8 mouse cellular contexts compared by ENCODE assay signal in the genomic region with DNA sequence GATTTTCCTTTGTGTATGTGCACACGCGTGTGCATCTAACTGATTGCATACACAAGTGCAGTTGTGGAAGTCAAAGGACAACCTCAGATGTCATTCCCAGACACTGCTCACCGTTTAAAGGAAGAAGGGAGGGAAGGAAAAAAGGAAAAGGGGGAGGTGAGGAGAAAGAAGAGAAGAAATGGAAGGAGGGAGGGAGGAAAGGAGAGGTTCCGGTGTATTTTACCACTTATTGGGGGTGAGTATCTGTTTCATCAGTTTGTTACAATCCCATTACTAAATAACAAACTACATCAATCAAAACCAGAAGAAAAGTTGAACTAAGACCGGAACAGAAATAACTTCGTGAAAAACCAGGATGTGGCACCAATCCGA. TPM values are rescaled to one million over a fixed set of nuclear protein-coding genes. Genes with fewer than 3 reads are reported as not detected.
DNase-seq lines count a peak whose midpoint lies in the region; ATAC-seq and TF ChIP-seq lines count a peak whose summit lies in the region.

No protein-coding gene starts in this region.

- no peak for TF ChIP-seq CTCF in bone marrow macrophage, adult 2 months (IDR thresholded peaks at IDR 0.05; ENCODE audit: low read depth, low read length)

- no peak for ATAC-seq in heart, embryonic 16.5 days (replicated peaks; ENCODE audit: extremely low read depth, insufficient read depth, low FRiP score)
- ATAC-seq in hindbrain, embryonic 13.5 days (ENCODE audit: low FRiP score), result peak; percentile 31; the same call in 1 of the 2 replicates
- ATAC-seq in midbrain, embryonic 13.5 days, result peak; percentile 35

- H3K27me3 ChIP-seq in heart, embryonic 16.5 days (ENCODE audit: control insufficient read depth, insufficient read depth, low read length), result no peaks in the 10 kb centered on the region
- H3K27me3 ChIP-seq in hindbrain, embryonic 13.5 days, result no peaks in the 10 kb centered on the region
- no peaks in the 10 kb centered on the region for H3K27me3 ChIP-seq in midbrain, embryonic 13.5 days

- no peak for TF ChIP-seq POLR2A in bone marrow macrophage, adult 2 months (IDR thresholded peaks at IDR 0.05; ENCODE audit: borderline replicate concordance, low read depth, low read length)

- H3K9ac ChIP-seq in heart, embryonic 16.5 days (ENCODE audit: low read length), result peak overlapping the region; percentile 93
- H3K9ac ChIP-seq in hindbrain, embryonic 13.5 days, result peak overlapping the region; percentile 89
- peak overlapping the region; percentile 30; the same call in 1 of the 2 replicates for H3K9ac ChIP-seq in midbrain, embryonic 13.5 days (replicated peaks)

- peak overlapping the region; percentile 86 for H3K4me3 ChIP-seq in heart, embryonic 16.5 days (ENCODE audit: low read length)
- H3K4me3 ChIP-seq in bone marrow macrophage, adult 2 months (ENCODE audit: insufficient read depth, low read length), result peak overlapping the region; percentile 95
- H3K4me3 ChIP-seq in hindbrain, embryonic 13.5 days, result peak overlapping the region; percentile 76
- peak overlapping the region; percentile 59 for H3K4me3 ChIP-seq in midbrain, embryonic 13.5 days (replicated peaks)

- peaks cover 6% of the 10 kb centered on the region for H3K4me1 ChIP-seq in heart, embryonic 16.5 days (ENCODE audit: control insufficient read depth, insufficient read depth, low read length)
- peaks cover 15% of the 10 kb centered on the region for H3K4me1 ChIP-seq in bone marrow macrophage, adult 2 months (ENCODE audit: control insufficient read depth, insufficient read depth, low read length)
- H3K4me1 ChIP-seq in hindbrain, embryonic 13.5 days (replicated peaks), result peaks cover 18% of the 10 kb centered on the region
- H3K4me1 ChIP-seq in midbrain, embryonic 13.5 days (replicated peaks), result peaks cover 20% of the 10 kb centered on the region

- no peaks in the 10 kb centered on the region for H3K9me3 ChIP-seq in heart, embryonic 16.5 days (replicated peaks; ENCODE audit: control insufficient read depth, low read length)
- 0 out of 2 replicates have a peak, but pooled peaks cover 4% of the 10 kb centered on the region for H3K9me3 ChIP-seq in hindbrain, embryonic 13.5 days
- H3K9me3 ChIP-seq in midbrain, embryonic 13.5 days, result peaks cover 1% of the 10 kb centered on the region; the same call in 1 of the 2 replicates

- peak overlapping the region; percentile 96 for H3K27ac ChIP-seq in heart, embryonic 16.5 days (ENCODE audit: low read length)
- no peak overlapping the region for H3K27ac ChIP-seq in bone marrow macrophage, adult 2 months (ENCODE audit: insufficient read depth, low read depth, low read length)
- H3K27ac ChIP-seq in hindbrain, embryonic 13.5 days, result peak overlapping the region; percentile 94
- peak overlapping the region; percentile 92 for H3K27ac ChIP-seq in midbrain, embryonic 13.5 days

- intact Hi-C loops in heart, postnatal 10 days (cut with DNase I), result loop anchor here (10.0 kb wide), 1 partner anchor 260 kb away; the partner anchor contains the start of gene Tspan2

- peaks cover 16% of the 10 kb centered on the region for H3K36me3 ChIP-seq in heart, embryonic 16.5 days (ENCODE audit: control insufficient read depth, insufficient read depth)
- peaks cover 29% of the 10 kb centered on the region for H3K36me3 ChIP-seq in hindbrain, embryonic 13.5 days
- H3K36me3 ChIP-seq in midbrain, embryonic 13.5 days, result peaks cover 20% of the 10 kb centered on the region

- no peak for DNase-seq in heart, postnatal 10 days
- no peak for DNase-seq in adipocyte (ENCODE audit: low spot score)
- no peak for DNase-seq in urinary bladder, postnatal 36 days (ENCODE audit: low spot score in 2 of 2)
- no peak for DNase-seq in left cerebral cortex, adult 11 months (ENCODE audit: low spot score)

- 51% methylated on average over 7 of the region's 7 CpGs for WGBS in heart, embryonic 16.5 days
- WGBS in hindbrain, embryonic 13.5 days, result 54% methylated on average over 7 of the region's 7 CpGs
- WGBS in midbrain, embryonic 13.5 days, result 55% methylated on average over 7 of the region's 7 CpGs

- peak overlapping the region; percentile 70 for H3K4me2 ChIP-seq in heart, embryonic 16.5 days (ENCODE audit: low read depth, low read length)
- H3K4me2 ChIP-seq in hindbrain, embryonic 13.5 days, result peak overlapping the region; percentile 64
- peak overlapping the region; percentile 67 for H3K4me2 ChIP-seq in midbrain, embryonic 13.5 days (replicated peaks)

RNA-seq across cellular contexts. Expression of gene Sike1, which starts 0.3 kb away (rescaled TPM):
- 63.6 and 83.8 TPM in 2 replicates for polyA plus RNA-seq in heart, embryonic 16.5 days (2015; fragmentation: Nextera tagmentation; extraction: Ambion mirVana)
- total RNA-seq in heart, postnatal 10 days (2021), result 100 to 1,000 TPM; 111 to 123 TPM
- polyA plus RNA-seq in bone marrow macrophage, adult 2 months (2012; ENCODE audit: insufficient read depth, insufficient read length, missing spikeins), result 53.6 and 54.2 TPM in 2 replicates
- polyA plus RNA-seq in hindbrain, embryonic 13.5 days (2015; fragmentation: Nextera tagmentation; extraction: Ambion mirVana), result 54.3 and 64.6 TPM in 2 replicates
- 63.5 and 64.8 TPM in 2 replicates for polyA plus RNA-seq in midbrain, embryonic 13.5 days (2015; fragmentation: Nextera tagmentation; extraction: Ambion mirVana)

RNA-seq across cellular contexts. Expression of gene Csde1, which starts 25.0 kb away (rescaled TPM):
- polyA plus RNA-seq in heart, embryonic 16.5 days (2015; fragmentation: Nextera tagmentation; extraction: Ambion mirVana), result 271 and 302 TPM in 2 replicates
- 100 to 1,000 TPM; 395 to 417 TPM for total RNA-seq in heart, postnatal 10 days (2021)
- 291 and 299 TPM in 2 replicates for polyA plus RNA-seq in bone marrow macrophage, adult 2 months (2012; ENCODE audit: insufficient read depth, insufficient read length, missing spikeins)
- polyA plus RNA-seq in hindbrain, embryonic 13.5 days (2015; fragmentation: Nextera tagmentation; extraction: Ambion mirVana), result 448 and 460 TPM in 2 replicates
- 476 and 510 TPM in 2 replicates for polyA plus RNA-seq in midbrain, embryonic 13.5 days (2015; fragmentation: Nextera tagmentation; extraction: Ambion mirVana)

RNA-seq across cellular contexts. Expression of gene Nr1h5, which starts 31.3 kb away (rescaled TPM):
- 0.14 TPM in 1 of 2 replicates, not detected in the other for polyA plus RNA-seq in heart, embryonic 16.5 days (2015; fragmentation: Nextera tagmentation; extraction: Ambion mirVana)
- not detected for total RNA-seq in heart, postnatal 10 days (2021)
- not detected in 2 replicates for polyA plus RNA-seq in bone marrow macrophage, adult 2 months (2012; ENCODE audit: insufficient read depth, insufficient read length, missing spikeins)
- polyA plus RNA-seq in hindbrain, embryonic 13.5 days (2015; fragmentation: Nextera tagmentation; extraction: Ambion mirVana), result 0.08 TPM in 1 of 2 replicates, not detected in the other
- polyA plus RNA-seq in midbrain, embryonic 13.5 days (2015; fragmentation: Nextera tagmentation; extraction: Ambion mirVana), result 0.22 TPM in 1 of 2 replicates, not detected in the other

RNA-seq across cellular contexts. Expression of gene Sycp1, which starts 59.3 kb away (rescaled TPM):
- not detected in 2 replicates for polyA plus RNA-seq in heart, embryonic 16.5 days (2015; fragmentation: Nextera tagmentation; extraction: Ambion mirVana)
- total RNA-seq in heart, postnatal 10 days (2021), result under 1 TPM in 1 of 2 experiments, not detected in 1; 0.10 TPM
- polyA plus RNA-seq in bone marrow macrophage, adult 2 months (2012; ENCODE audit: insufficient read depth, insufficient read length, missing spikeins), result not detected in 2 replicates
- polyA plus RNA-seq in hindbrain, embryonic 13.5 days (2015; fragmentation: Nextera tagmentation; extraction: Ambion mirVana), result not detected in 2 replicates
- polyA plus RNA-seq in midbrain, embryonic 13.5 days (2015; fragmentation: Nextera tagmentation; extraction: Ambion mirVana), result not detected in 2 replicates

Comparison
In these comparisons a context has a peak if more than half of its experiments do, and no peak if none do; other contexts are left out.
1. H3K9ac ChIP-seq: peak in every context shown above with its lines; median percentile 93 in heart, embryonic 16.5 days; 89 in hindbrain, embryonic 13.5 days; 30 in midbrain, embryonic 13.5 days.